Mouse (Mus musculus) small intestine, adult 2 months (tissue): ENCODE data around the gene Entpd5. TPM values are rescaled to one million over a fixed set of nuclear protein-coding genes. Genes with fewer than 3 reads are reported as not detected.

Experiments
- H3K27ac ChIP-seq: fragments of 200-500 bp; 2 replicates; pipeline ENCODE4 v1.5.1; 2012; ENCODE audit warnings: low read depth, low read length, control low read depth, inconsistent platforms; ENCODE audit not compliant: insufficient read depth
- H3K27me3 ChIP-seq: fragments of 200-500 bp; 2 replicates; pipeline ENCODE4 v1.6.1; 2012; ENCODE audit warnings: mild to moderate bottlenecking, moderate library complexity, low read length, inconsistent platforms; ENCODE audit not compliant: control insufficient read depth, insufficient read depth
- H3K36me3 ChIP-seq: fragments of 200-500 bp; 2 replicates; pipeline ENCODE4 v1.6.1; 2012; ENCODE audit warnings: mild to moderate bottlenecking, low read length, control low read depth, inconsistent platforms; ENCODE audit not compliant: control insufficient read depth, insufficient read depth
- H3K4me1 ChIP-seq: fragments of 200-500 bp; 2 replicates; pipeline ENCODE4 v1.6.1; 2012; ENCODE audit warnings: low read length, inconsistent platforms, mixed read lengths; ENCODE audit not compliant: control insufficient read depth, insufficient read depth, insufficient read length
- H3K4me3 ChIP-seq: fragments of 200-500 bp; 2 replicates; pipeline ENCODE4 v1.5.1; 2012; ENCODE audit warnings: low read depth, mild to moderate bottlenecking, control low read depth, inconsistent platforms, low read length, moderate library complexity
- CTCF ChIP-seq: fragments of 200-500 bp; IDR thresholded peaks from 2 replicates; pipeline ENCODE4 v1.5.1; 2012; ENCODE audit warnings: low read depth, mild to moderate bottlenecking, control low read depth, inconsistent platforms, low read length, moderate library complexity, mixed read lengths; ENCODE audit not compliant: insufficient replicate concordance, insufficient read length; ENCODE audit errors: extremely low read depth
- POLR2A ChIP-seq: fragments of 200-500 bp; IDR thresholded peaks from 2 replicates; pipeline ENCODE4 v1.6.1; 2012; ENCODE audit warnings: low read depth, mild to moderate bottlenecking, control low read depth, inconsistent platforms, low read length, moderate library complexity
- WGBS: fragments of 180-500 bp; shearing (Covaris S2); methylation state at CpG from one replicate; pipeline ENCODE4 v1.1.7; 2018; 5-methylcytosine and 5-hydroxymethylcytosine counted together
- polyA plus RNA-seq: library from polyadenylated mRNA; depleted of rRNA; stranded (reverse); fragments of >200 nt; gene quantifications from 2 replicates; pipeline ENCODE4 v1.2.3, GENCODE M21; 2012

Gene Entpd5
- polyA plus RNA-seq, 1 experiment: 15.5 TPM

- H3K27ac ChIP-seq: no peak overlapping the region
Measured at GRCm38 (mm10) chr12:84388774-84389400, 19.9 kb downstream of the Entpd5 start.

GRCm38 (mm10) chr12:84388097-84388496 is 20.7 kb downstream of the Entpd5 start:
- WGBS: 93% methylated on average over 8 of the region's 8 CpGs
- peaks cover 48% of the 10 kb centered on the region for H3K36me3 ChIP-seq
- no peak overlapping the region for H3K27ac ChIP-seq
- H3K4me3 ChIP-seq: no peak overlapping the region
- H3K4me1 ChIP-seq: peaks cover 3% of the 10 kb centered on the region; the same call in 1 of the 2 replicates
- TF ChIP-seq POLR2A: no peak
- no peak for TF ChIP-seq CTCF
- no peaks in the 10 kb centered on the region for H3K27me3 ChIP-seq

More at GRCm38 (mm10) chr12:84388774-84389400, 19.9 kb downstream of the Entpd5 start:
- H3K27me3 ChIP-seq: no peaks in the 10 kb centered on the region
- 75% methylated on average over 14 of the region's 14 CpGs for WGBS
- H3K4me3 ChIP-seq: no peak overlapping the region
- peaks cover 3% of the 10 kb centered on the region; the same call in 1 of the 2 replicates for H3K4me1 ChIP-seq
- TF ChIP-seq CTCF (no peak), POLR2A (no peak)
- H3K36me3 ChIP-seq: peaks cover 52% of the 10 kb centered on the region

- H3K4me3 ChIP-seq: no peak overlapping the region
- peaks cover 54% of the 10 kb centered on the region for H3K36me3 ChIP-seq
- H3K27me3 ChIP-seq: no peaks in the 10 kb centered on the region
- peaks cover 3% of the 10 kb centered on the region; the same call in 1 of the 2 replicates for H3K4me1 ChIP-seq
- 81% methylated on average over 4 of the region's 4 CpGs for WGBS
- TF ChIP-seq CTCF (no peak), POLR2A (no peak)
- peak overlapping the region; percentile 63 for H3K27ac ChIP-seq
Measured at GRCm38 (mm10) chr12:84385408-84385807, 23.4 kb downstream of the Entpd5 start.

DNA sequence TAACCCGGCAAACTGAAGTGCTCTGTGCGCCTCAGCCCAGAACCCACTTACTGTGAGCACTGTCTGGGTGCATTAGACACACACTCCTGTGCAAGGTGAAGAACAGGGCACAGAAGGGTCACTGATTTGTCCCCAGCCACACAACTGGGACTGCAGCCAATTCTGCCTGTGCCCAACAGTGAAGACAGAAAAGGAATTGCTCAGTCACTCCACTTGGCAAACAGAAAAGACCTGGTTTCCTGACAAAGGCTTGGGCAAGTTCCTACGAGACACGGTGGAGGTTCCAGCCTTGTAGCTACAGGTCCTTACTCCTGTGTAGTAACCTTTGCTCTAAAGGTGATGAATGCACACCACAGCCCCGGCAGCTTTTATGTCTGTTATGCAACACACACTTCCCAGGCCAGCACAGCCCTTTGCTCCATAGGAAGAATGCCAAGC is 24.2 kb downstream of the Entpd5 start:
- Histone ChIP-seq H3K4me3 (no peak overlapping the region), H3K27me3 (no peaks in the 10 kb centered on the region), H3K4me1 (peaks cover 3% of the 10 kb centered on the region; the same call in 1 of the 2 replicates), H3K36me3 (peaks cover 55% of the 10 kb centered on the region), H3K27ac (peak overlapping the region; percentile 80)
- WGBS: 18% methylated on average over 5 of the region's 5 CpGs
- TF ChIP-seq CTCF: no peak
- TF ChIP-seq POLR2A: no peak

DNA sequence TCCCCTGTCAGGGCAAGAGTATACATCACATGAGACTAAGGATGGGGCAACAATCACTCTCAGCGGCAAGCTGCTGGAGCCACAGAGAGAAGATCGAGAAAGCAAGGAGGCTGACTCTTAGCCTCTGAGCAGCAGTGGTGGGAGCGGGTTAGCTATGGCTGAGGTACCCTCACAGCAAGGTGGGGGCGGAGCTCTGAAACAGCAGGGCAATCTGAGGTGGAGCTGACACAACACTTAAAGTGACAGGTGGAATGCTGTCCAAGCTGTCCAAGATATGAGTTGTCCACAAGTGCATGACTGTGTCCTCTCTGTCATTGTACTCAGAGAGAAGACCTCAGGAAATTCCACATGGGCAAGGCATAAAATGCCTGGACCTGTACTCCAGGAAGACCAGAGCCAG is 26.5 kb downstream of the Entpd5 start:
- Histone ChIP-seq H3K4me3 (no peak overlapping the region), H3K4me1 (peaks cover 3% of the 10 kb centered on the region; the same call in 1 of the 2 replicates), H3K36me3 (peaks cover 63% of the 10 kb centered on the region), H3K27ac (no peak overlapping the region), H3K27me3 (no peaks in the 10 kb centered on the region)
- no peak for TF ChIP-seq CTCF
- no peak for TF ChIP-seq POLR2A
- 96% methylated on average over 4 of the region's 4 CpGs for WGBS

- Histone ChIP-seq H3K27me3 (no peaks in the 10 kb centered on the region), H3K27ac (no peak overlapping the region), H3K36me3 (peaks cover 68% of the 10 kb centered on the region), H3K4me1 (peaks cover 2% of the 10 kb centered on the region; the same call in 1 of the 2 replicates), H3K4me3 (no peak overlapping the region)
- TF ChIP-seq CTCF: no peak
- no peak for TF ChIP-seq POLR2A
- 33% methylated on average over 6 of the region's 6 CpGs for WGBS
Measured at GRCm38 (mm10) chr12:84373831-84374481, 34.9 kb downstream of the Entpd5 start.

DNA sequence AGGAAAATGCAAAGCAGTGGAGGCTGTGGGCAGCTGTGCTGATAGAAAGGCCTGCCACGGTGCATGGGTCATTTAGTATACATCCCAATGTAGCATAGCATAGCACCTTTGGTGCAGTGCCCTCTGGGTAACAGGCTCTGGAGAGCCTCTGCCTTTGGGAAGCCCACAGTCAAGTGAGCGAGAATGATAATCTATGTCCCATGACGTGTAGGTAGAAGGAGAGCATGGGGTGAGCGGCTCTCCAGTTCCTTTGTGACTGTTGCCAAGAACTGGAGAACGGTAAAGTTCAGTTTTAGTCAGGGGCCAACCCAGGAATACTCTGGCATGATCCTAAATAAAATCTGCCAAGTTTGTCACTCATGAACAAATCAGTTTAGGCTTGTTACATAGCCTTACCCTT is 37.2 kb downstream of the Entpd5 start:
- Histone ChIP-seq H3K36me3 (peaks cover 63% of the 10 kb centered on the region), H3K4me3 (no peak overlapping the region), H3K27me3 (no peaks in the 10 kb centered on the region), H3K27ac (no peak overlapping the region), H3K4me1 (peaks cover 2% of the 10 kb centered on the region; the same call in 1 of the 2 replicates)
- WGBS: 93% methylated on average over 5 of the region's 5 CpGs
- no peak for TF ChIP-seq POLR2A
- TF ChIP-seq CTCF: no peak
